Mouse (Mus musculus) megakaryocyte, embryonic 14.5 days (primary cell): ENCODE data around the gene Clec2d.

Source experiments
- FLI1 ChIP-seq: IDR thresholded peaks from 2 replicates; pipeline ENCODE4 v1.6.1; 2012; ENCODE audit warnings: low read length, inconsistent platforms, mixed read lengths
- GATA1 ChIP-seq: IDR thresholded peaks from 3 replicates; pipeline ENCODE4 v1.6.1; 2012; ENCODE audit warnings: mixed read lengths, low read length, inconsistent platforms, borderline replicate concordance

- TF ChIP-seq GATA1 (no peak), FLI1 (no peak)
Measured at GRCm38 (mm10) chr6:129233366-129233954, 53.0 kb downstream of the Clec2d start.
